ENCODE assay signal across 9 mouse cellular contexts in genomic region chr1:63446721-63447120, GRCm38 (mm10). TPM values are rescaled to one million over a fixed set of nuclear protein-coding genes. Genes with fewer than 3 reads are reported as not detected.
DNase-seq lines count a peak whose midpoint lies in the region; ATAC-seq lines count a peak whose summit lies in the region.
"Had no signal": no experiment of that assay in that cellular context is flagged by ENCODE, and none has a peak within 500 bp of the region (broad histone marks: within the 10 kb centered on the region; RNA-seq: fewer than 3 reads in every experiment).

No protein-coding gene starts in this region.

- H3K4me3 ChIP-seq in heart, embryonic 13.5 days: peak overlapping the region; percentile 74
- H3K4me3 ChIP-seq in hindbrain, embryonic 13.5 days: peak overlapping the region; percentile 81
- H3K4me3 ChIP-seq in midbrain, embryonic 13.5 days (replicated peaks): peak overlapping the region; percentile 61

- no peak for DNase-seq in heart, postnatal 14 days
- DNase-seq in adipocyte (ENCODE audit: low spot score): peak; percentile 59
- DNase-seq in testis, postnatal 10 days (ENCODE audit: low spot score): no peak
- no peak for DNase-seq in gastrocnemius, postnatal 25 days
- no peak for DNase-seq in cerebellum, adult 18-20 months

- H3K9me3 ChIP-seq in heart, embryonic 13.5 days: no peaks in the 10 kb centered on the region
- H3K9me3 ChIP-seq in hindbrain, embryonic 13.5 days: no peaks in the 10 kb centered on the region
- H3K9me3 ChIP-seq in midbrain, embryonic 13.5 days: no peaks in the 10 kb centered on the region

- peaks cover 70% of the 10 kb centered on the region for H3K27me3 ChIP-seq in heart, embryonic 13.5 days (replicated peaks)
- no peaks in the 10 kb centered on the region for H3K27me3 ChIP-seq in hindbrain, embryonic 13.5 days
- H3K27me3 ChIP-seq in midbrain, embryonic 13.5 days: no peaks in the 10 kb centered on the region

- intact Hi-C loops in heart, postnatal 14 days (cut with DNase I): no loop called here

- no peak for ATAC-seq in heart, embryonic 13.5 days (ENCODE audit: extremely low read depth, insufficient number of reproducible peaks, low FRiP score, low TSS enrichment)
- ATAC-seq in hindbrain, embryonic 13.5 days (ENCODE audit: low FRiP score): no peak
- ATAC-seq in midbrain, embryonic 13.5 days: no peak
- ATAC-seq: CD4-positive, CD25-positive, alpha-beta regulatory T cell, adult 4 months had no signal

- H3K4me2 ChIP-seq in heart, embryonic 13.5 days: peak overlapping the region; percentile 99
- peak overlapping the region; percentile 90 for H3K4me2 ChIP-seq in hindbrain, embryonic 13.5 days
- peak overlapping the region; percentile 69 for H3K4me2 ChIP-seq in midbrain, embryonic 13.5 days (replicated peaks)

- WGBS in heart, embryonic 13.5 days: 62% methylated on average over 2 of the region's 2 CpGs
- 58% methylated on average over 2 of the region's 2 CpGs for WGBS in hindbrain, embryonic 13.5 days
- WGBS in midbrain, embryonic 13.5 days: 61% methylated on average over 2 of the region's 2 CpGs

- no peak overlapping the region for H3K27ac ChIP-seq in heart, embryonic 13.5 days (replicated peaks)
- no peak overlapping the region for H3K27ac ChIP-seq in hindbrain, embryonic 13.5 days
- no peak overlapping the region for H3K27ac ChIP-seq in midbrain, embryonic 13.5 days

- H3K4me1 ChIP-seq in heart, embryonic 13.5 days: peaks cover 15% of the 10 kb centered on the region
- peaks cover 14% of the 10 kb centered on the region; the same call in 1 of the 2 replicates for H3K4me1 ChIP-seq in hindbrain, embryonic 13.5 days (replicated peaks)
- H3K4me1 ChIP-seq in midbrain, embryonic 13.5 days (replicated peaks): peaks cover 14% of the 10 kb centered on the region

- no peak overlapping the region; the same call in 1 of the 2 replicates for H3K9ac ChIP-seq in heart, embryonic 13.5 days
- peak overlapping the region; percentile 93 for H3K9ac ChIP-seq in hindbrain, embryonic 13.5 days
- H3K9ac ChIP-seq in midbrain, embryonic 13.5 days (replicated peaks): peak overlapping the region; percentile 95

- no peaks in the 10 kb centered on the region for H3K36me3 ChIP-seq in heart, embryonic 13.5 days
- H3K36me3 ChIP-seq in hindbrain, embryonic 13.5 days: no peaks in the 10 kb centered on the region; the same call in 1 of the 2 replicates
- H3K36me3 ChIP-seq in midbrain, embryonic 13.5 days: peaks cover 5% of the 10 kb centered on the region; the same call in 1 of the 2 replicates

RNA-seq across cellular contexts. Expression of gene Adam23, which starts 1.0 kb away (rescaled TPM):
- polyA plus RNA-seq in heart, embryonic 13.5 days (2015; fragmentation: Nextera tagmentation; extraction: Ambion mirVana): 0.78 and 1.1 TPM in 2 replicates
- 1 to 10 TPM; 2.8 to 3.5 TPM for total RNA-seq in heart, postnatal 14 days (2021)
- polyA plus RNA-seq in hindbrain, embryonic 13.5 days (2015; fragmentation: Nextera tagmentation; extraction: Ambion mirVana): 12.0 and 13.3 TPM in 2 replicates
- 11.4 and 12.8 TPM in 2 replicates for polyA plus RNA-seq in midbrain, embryonic 13.5 days (2015; fragmentation: Nextera tagmentation; extraction: Ambion mirVana)
- total RNA-seq in gastrocnemius, postnatal 25 days (2021): 1 to 10 TPM; 1.3 to 2.3 TPM
